Mouse (Mus musculus): Measurements from ENCODE around the gene Kntc1.
A peak's percentile ranks its signal among the peaks of the same experiment; 100 is the strongest.
"Not testable (repeated sequence)": the region's sequence is repeated elsewhere in the genome, so short reads cannot be mapped to it uniquely, and the experiment has no call there.

Gene Kntc1

DNA sequence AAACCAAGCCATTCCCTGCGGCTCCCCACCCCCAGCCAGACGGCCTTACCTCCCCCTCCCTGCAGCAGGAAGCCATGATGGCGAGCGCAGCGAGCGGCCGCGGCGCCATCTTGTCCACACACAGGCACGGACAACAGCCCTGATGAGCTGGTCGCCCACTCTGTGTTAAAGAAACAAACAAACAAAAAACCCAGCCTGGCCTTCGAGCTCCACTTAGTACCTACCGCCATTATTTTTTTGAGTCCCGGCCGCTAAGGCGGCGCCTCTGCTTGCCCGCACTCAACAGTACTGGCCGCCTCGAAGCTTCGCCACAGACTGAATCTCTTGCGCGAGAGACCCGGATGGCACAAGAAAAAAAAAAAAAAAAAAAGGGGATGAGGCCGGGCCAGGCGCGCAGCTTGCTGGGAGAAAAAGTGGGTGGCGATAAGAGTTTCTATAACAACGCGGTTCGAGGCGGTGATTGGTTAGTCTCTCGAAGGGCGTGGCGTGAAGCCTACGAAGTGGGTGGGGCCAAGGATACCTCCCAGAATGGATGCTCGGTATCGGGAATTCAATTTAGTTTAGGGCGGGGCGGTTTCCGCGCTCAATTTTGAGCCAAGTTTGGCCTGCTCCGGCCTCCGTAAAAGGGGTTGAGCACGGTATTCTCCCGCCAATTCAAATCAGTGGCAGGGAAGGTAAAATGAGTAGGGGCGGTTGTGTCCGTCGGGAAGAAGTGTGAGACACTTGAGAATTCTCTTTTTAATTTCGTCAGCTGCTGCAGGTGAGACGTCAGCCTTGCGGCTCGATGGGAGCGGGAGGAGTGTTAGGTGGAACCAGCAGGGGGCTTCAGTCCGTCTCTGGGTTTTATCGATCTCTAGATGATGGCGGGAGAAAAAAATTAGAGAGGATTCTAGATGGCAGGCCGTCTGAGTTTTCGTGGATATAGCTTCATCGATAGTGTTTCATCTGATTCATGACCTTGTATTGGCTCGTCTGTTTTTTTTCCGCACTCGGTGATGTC is at the start of gene Kntc1, which contains the start of gene Rsrc2:
Gene Kntc1, plus strand, starts transcription at position 652 of the 1,000 bp plus-strand sequence.
Gene Rsrc2, minus strand, starts transcription at position 350 of the 1,000 bp plus-strand sequence.
- peak; percentile 100 for DNase-seq

DNA sequence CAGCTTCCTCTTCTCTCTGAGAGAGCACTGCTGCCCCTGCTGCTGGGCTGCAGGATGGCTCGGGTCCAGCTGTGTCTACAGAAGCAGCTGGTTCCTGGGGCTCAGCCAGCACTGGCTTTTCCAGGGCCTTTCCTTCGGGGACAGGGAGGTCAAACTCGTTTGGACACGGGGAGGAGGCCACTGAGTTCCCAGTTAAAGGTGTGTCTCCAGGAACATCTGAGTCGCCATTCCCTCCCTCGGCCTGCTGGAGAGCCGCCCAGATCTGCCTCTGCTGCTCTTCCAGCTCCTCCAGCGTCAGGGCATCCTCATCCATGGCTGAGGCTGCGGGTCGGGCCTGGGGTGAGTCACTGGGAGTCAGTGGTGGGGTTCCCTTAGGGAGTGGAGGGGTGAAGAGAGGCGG is 48.9 kb upstream of the Kntc1 start:
- DNase-seq, result peak; percentile 71

DNA sequence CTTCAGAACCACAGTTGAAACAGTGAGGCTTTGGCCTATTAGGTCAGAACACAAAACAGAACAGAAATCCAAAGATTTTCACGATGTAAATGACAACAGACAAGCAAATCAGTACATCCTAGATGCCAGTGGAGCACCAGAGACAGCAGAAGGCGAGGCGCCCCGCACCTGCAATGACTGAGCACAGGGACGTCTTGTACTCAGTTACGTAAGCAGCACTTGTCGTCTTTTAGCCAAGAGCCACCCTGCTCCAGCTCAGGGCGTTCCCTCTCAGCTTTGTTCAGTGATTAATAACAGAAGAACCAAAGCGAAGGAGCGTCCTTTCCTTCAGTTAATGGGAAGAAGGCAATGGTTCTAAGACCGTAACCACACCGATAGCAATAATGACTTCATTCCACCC is 40.9 kb upstream of the Kntc1 start:
- peak; percentile 85 for DNase-seq

DNA sequence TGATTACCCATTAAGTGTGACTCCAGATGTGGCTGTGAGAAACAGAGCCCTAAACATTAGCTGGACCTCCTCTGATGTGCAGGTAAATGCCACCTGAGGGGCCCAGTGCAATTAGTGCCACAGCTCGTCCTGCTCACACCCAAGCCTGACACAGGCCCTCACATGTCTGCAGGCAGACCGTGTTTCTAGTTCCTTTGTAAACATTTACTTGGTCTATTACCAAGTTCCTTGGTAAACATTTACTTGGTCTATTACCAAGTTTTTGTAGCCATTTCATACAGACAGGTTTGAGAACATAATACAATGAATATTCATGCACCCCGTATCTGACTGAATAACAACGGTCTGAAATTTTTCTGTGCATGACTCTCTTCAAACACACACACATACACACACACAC is 39.9 kb upstream of the Kntc1 start:
- peak; percentile 39 for DNase-seq

DNA sequence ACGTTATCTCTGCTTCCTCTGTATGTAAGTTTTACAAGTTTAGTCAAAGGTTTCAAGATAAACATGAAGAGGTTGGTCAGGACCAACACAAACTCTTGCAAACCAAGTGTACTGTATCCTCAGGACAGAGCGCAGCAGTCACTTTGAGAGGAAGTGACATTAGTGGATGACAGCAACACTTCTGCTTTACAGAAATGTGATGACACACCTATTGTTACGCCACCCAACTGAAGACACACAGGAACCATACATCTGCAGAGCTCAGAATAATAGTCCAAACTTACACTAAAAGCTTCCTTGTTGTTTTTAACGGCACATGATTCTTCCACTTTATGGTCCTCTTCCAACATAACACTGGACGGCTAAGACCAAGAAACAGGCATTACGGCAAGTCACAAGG is 35.7 kb upstream of the Kntc1 start:
- peak; percentile 70 for DNase-seq

DNA sequence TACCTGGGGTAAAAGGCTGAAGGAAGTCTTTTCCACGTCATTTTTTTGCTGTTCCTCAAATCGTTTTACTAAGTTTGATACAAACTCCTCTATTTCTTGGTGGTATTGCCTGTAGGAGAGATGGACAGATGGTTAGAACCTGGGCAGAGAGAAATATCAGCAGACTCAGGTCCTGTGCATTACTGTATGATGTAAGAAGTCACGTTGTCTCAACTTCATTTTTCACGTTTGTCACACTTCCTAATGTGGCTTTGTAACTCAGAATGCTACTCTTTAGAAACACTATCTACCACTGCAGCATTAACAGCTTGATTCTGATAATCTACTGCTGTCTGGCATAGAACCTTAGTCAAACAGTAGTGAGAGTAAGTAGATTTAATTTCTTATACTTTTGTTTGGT is 34.9 kb upstream of the Kntc1 start:
- no peak for DNase-seq

DNA sequence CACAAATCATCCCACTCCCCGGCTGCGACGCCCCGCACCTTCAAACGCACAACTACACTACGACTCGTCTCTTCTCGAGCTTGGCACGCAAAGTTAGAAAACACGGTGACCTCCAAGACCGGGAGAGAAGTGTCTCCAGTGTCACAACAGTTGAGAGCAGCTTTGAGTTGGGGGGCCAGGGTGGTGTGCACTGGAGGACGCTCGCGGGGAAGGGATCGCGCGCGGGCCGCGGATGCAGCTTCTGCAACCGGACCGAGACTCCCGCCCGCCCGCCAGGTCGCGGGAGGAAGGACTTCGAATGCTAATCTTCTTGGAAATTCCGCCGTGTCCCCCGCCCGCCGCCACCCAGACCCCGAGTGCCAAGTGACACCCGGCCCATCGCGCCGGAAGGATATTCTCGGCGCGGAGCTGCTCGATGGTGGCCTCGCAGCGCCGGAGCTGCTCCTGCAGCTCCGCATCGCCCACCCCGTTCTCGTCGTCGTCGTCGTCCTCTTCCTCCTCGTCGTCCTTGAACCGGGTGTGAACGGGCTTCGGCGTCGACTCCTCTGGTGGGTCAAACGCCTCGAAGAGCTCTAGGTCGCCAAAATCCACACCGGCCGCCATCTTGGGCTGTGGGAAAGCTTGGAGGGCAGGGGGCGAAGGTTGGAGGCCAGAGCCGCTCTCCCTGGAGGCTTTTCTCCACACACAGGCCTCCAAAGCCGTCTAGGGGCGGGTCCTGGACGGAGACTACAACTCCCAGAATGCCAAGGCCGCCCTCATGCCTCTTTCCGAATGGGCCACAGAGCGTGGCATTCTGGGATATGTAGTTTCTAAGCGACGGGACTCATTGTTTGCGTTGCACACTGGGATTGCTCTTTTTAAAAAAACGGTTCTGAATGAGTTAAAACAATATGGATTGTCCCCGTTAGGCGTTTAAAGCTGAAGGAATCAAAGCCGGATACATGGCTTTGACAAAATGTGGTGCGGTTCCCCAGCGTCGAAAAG is 28.9 kb upstream of the Kntc1 start, which contains the start of gene Zcchc8:
Gene Zcchc8, minus strand, starts transcription at position 773 of the 984 bp plus-strand sequence.
- DNase-seq, result peak; percentile 99

DNA sequence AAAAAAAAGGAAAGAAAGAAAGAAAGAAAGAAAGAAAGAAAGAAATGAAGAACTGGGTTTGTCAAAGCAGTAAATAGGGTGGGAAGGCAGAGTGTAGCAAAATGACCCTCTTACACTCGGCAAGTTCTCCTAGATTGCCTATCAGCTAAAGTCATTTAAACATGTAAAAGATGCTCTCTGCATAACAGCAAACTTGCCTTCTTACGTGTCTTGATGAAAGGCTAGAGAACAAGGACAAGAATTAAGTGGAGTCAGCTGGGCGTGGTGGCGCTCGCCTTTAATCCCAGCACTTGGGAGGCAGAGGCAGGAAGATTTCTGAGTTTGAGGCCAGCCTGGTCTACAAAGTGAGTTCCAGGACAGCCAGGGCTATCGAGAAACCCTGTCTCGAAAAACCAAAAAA is 25.7 kb upstream of the Kntc1 start:
- not testable (repeated sequence) for DNase-seq

DNA sequence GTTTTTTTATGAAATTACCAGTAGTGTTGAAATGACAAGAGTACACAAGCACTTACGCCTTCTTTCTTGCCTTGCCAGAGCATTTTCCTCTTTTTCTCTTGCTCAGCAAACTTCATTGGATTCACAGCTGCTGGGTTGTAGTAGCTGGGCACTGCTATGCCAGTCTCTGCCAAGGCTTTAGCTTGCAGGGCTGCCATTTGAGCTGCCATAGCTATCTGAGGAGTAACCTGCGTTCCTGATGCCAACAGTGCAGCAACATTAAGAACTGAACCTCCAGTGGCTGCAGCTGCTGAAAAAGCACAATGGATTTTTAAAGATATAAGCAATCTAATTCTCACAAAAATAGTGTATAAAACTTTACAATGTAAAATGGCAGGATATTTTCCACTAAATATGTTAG is 18.5 kb upstream of the Kntc1 start:
- no peak for DNase-seq

DNA sequence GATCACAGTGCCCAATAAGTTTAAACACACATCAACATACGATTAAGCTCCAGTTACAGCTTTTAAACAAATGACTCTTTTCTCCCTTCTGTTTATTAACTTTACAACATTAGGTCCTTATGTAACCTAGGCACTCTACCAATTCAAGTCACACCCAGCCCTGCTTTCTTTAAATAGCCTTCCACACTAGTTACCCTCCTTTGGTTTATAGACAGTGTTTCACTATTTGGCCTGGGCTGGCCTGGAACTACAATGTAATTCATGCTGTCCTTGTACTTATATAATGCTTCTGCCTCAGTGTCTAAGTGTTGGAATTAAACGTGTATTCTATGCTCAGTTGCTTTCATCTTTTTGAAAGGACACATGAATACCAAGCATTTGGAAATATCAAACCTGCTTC is 5.2 kb upstream of the Kntc1 start:
- DNase-seq, result peak; percentile 14

DNA sequence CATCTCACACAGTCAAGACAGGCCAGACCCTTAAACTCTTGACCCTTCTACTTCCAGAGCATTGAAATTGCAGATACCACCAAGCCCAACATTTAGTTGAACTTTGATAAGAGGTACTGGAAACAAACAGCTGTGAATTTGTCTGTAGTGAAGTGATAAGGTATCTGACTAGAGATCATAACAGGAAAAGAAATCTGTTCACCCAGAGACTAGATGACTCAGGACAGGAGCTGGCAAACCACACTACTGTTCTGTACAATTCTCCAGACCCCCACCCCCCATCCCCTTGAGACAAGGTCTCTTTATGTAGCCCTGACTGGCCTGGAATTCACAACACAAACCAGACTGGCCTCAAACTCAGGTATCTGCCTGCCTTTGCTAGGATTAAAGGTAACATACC is 3.3 kb upstream of the Kntc1 start:
- no peak for DNase-seq

DNA sequence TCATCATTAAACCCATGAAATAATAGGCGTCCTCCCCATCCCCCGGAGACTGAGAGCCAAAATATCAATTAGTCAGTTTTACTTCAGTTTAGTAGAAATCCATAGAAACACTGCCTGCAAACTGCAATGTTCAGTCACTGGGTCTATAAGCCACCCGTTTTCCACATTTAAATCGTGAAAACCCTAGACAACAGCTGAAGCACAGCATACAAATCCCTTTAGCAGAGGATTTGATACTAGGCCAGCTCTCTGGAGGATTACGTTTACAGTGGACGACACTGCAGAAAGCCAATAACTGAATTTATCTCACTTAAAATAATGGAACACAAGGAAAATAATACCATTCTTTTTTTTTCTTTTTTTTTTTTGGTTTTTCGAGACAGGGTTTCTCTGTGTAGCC is 1.9 kb upstream of the Kntc1 start:
- no peak for DNase-seq

DNA sequence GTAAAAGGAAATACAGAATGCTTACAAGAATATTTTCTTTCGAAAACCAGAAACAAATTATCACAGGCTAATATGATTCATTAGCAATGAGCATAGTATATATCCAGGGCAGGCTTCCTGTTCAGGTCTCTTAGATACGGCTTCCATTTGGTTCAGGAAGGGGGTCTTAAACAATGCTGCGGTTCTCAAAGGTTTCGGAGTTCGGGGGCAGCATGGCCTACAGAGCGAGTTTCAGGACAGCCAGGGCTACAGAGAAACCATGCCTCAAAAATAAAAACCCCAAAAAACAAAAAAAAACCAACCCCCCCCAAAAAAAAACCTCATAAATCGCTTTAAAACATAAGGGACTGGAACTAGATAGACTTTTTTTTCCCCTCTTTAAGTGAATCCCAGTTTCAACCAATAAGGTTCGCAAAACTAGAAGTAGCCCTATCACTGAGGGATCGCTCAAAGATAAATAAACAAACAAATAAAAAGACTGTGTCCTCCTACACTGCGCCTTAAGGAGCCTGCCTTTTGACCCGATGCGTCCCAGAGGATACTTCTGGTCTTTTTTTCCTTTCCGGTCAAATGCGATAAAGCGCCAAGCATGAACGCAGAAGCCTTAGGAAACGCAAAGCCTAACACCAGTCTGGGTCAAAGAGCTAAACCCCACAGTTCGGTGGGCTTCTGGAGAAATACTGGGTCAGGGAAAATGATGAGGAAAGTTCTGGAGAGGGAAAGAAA is 1.0 kb upstream of the Kntc1 start:
- no peak for DNase-seq

DNA sequence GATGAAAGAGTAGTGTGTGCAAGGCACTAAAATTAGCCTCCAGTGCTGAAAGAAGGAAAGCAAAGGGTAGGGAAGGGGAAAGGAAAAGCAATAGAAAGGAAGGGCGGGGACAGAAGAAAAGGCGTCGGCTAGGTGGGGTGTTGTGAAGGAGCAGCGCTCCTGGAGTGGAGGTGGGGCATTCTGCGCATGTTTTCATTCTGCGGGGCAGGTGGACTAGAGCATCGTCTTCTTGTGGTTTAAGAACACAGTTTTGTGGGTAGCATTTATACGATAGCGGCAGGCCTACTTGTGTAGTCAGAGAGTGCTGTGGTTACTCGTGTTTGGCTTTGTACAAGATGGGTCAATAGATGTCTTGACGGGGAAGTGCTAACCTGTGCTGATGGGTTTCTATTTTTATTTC is 16.0 kb downstream of the Kntc1 start:
- DNase-seq, result no peak

DNA sequence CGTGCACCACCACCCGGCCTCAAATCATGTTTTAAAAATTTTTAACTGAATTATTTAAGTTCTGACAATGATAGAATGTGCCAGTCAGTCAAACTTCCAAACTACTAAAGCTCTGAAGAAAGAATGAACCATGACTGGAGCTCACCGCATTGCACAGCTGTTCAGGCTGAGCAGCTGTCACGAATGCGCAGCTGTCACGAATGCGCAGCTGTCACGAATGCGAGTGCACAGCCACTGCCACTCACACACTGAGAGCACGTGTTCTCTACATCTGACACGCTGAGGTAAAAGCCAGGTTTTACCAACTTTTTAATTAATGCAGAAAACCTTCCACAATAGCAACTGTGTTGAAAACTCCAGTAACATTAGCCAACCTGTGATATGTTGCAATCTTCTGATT is 16.9 kb downstream of the Kntc1 start:
- DNase-seq, result not testable (repeated sequence)

DNA sequence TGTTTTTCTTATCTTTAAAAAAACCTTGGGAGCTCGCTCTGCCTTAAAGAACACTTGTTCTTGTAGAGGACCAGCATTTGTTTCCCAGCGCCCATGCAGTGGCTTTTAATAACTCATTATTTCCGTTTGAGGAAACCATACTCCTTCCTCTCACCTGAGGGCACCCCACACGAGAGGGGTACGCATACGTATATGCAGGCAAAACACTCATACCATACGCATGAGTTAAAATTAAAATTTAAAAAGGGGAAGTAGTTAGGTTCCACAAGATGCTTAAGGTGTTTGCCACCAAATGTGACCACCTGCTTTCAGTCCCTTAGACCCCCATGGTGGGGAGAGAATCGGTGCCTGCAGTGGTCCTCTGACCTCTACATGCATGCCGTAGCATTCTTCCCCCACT is 23.9 kb downstream of the Kntc1 start:
- DNase-seq, result no peak

DNA sequence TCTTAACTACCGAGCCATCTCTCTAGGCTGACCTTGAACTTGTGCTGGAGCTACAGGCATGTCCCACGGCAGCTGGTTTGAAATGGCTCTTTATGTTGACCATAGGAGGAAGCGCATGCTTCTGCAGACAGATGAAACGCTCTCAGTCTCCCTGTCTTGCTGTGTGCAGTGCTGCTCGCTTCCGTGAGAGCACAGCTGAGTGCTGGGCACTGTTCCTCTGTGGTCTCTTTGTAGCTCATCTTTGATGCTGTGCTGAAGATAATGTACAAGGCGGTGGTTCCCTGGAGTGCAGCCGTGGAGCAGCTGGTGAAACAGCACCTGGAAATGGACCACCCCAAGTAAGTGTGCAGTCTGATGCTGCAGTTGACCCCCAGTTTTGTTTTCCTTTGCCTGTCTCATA is 31.2 kb downstream of the Kntc1 start:
- no peak for DNase-seq

DNA sequence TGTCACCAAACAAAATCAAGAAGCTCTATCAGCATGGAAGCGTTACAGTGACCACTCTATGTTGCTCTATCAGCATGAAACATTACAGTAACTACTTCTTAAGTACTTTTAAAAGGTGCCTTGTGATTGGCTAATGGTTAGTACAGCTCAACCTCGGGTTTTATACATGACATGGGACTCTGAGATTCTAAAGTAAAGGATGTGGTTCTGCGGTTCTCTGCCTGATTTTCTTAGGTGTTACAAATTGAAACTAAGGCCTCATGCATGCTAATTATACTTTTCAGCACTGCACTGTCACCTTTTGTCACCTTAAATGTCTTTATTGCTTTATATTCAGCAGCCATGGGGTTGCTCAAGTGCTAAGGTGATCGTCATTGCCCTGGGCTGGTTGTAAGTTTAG is 32.3 kb downstream of the Kntc1 start:
- DNase-seq, result no peak

DNA sequence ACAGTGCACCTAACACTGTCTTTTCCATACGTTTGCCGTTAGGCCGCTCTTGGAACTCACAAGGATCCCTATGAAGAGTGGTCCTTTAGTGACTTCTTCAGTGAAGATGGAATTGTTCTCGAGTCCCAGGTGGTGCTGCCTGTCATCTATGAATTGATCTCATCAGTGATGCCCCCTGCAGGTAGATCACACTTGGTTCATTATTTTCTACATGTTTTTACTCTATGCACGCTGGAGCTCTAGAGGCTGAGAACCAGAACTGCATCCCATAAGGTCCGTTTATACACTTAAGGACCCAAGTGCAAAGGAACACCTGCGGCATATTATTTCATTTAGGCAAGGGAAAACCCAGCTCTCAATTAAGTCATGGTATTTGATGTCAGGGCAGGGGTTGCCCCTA is 39.5 kb downstream of the Kntc1 start:
- DNase-seq, result no peak

DNA sequence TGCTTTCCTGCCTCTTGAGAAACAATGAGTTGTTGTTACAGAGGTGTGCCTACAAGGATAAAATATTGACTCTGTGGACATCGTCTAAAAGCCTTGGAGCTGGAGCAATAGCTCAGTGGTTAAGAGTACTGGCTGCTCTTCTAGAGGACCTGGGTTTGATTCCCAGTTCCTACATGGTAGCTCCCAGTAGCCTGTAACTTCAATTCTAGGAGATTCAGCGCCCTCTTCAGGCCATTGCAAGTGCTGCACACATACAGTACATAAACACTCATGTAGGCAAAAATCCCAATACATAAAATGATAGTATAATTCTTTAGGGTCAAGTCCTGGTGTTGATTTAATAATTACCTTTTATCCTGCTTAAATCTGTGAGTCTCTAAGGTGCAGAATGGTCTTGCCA is 43.6 kb downstream of the Kntc1 start:
- no peak for DNase-seq

DNA sequence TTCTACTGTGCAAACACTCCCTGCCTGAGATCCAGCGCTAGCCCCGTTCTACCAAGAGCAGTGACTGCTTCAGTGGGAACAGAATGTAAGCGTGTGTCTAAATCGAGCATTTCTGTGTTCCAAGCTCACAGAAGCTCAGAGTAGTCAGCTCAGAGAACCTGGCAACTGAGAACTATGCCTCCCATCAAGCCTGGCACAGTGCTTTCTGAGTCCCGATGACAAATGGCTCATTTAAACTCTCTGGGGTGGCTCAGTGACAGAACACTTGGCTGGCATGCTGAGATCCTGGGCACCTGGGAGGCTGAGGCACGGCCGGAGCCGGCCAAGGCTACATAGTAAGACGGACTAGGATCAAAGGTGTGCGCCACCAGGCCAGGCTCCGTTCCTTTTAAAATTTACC is 56.8 kb downstream of the Kntc1 start:
- DNase-seq, result no peak

DNA sequence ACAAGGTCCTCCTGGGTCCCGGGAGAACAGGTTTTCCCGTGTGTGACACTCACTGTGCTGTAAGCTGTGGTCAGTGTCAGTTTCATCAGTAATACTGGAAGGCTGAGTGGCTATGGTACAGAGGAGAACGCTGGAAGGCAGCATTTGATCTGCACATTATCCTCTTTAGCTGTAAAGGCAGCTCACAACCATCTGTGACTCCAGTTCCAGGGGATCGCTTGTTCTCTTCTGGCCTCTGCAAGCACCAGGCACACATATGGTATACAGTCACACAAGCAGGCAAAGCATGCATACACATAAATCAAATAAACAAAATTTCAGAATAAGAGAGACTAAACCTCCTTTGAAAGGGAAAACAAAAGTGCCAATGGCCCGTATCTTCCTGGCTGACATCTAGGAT is 59.0 kb downstream of the Kntc1 start:
- no peak for DNase-seq

DNA sequence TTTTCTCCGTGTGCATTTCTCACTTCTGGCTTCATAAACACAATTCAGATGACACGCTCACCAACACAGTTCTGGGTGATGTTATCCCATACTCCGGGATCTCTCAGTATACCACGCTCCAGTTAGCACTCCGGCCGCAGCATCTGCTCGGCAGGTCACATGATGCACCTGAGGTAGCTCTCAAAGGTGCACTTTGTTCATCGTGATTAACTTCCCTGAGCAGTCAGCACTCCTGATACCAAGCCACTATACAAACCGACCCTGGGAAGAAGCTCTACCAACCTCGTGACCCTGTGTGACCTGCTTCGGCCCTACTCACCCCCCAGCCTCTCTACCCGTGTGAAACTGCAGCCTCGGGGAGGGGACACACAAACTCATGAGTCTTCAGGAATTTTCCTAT is 59.6 kb downstream of the Kntc1 start:
- no peak for DNase-seq

Data from lung, postnatal 36 days (tissue).